Mouse (Mus musculus): ENCODE data around the gene Cyb5d1. TPM values are rescaled to one million over a fixed set of nuclear protein-coding genes. Genes with fewer than 3 reads are reported as not detected.
A peak's percentile ranks its signal among the peaks of the same experiment; 100 is the strongest.
"Not testable (repeated sequence)": the region's sequence is repeated elsewhere in the genome, so short reads cannot be mapped to it uniquely, and the experiment has no call there.

The Cyb5d1 gene
- polyA plus RNA-seq, 1 experiment from 2014 or later, result 25.3 TPM

DNA sequence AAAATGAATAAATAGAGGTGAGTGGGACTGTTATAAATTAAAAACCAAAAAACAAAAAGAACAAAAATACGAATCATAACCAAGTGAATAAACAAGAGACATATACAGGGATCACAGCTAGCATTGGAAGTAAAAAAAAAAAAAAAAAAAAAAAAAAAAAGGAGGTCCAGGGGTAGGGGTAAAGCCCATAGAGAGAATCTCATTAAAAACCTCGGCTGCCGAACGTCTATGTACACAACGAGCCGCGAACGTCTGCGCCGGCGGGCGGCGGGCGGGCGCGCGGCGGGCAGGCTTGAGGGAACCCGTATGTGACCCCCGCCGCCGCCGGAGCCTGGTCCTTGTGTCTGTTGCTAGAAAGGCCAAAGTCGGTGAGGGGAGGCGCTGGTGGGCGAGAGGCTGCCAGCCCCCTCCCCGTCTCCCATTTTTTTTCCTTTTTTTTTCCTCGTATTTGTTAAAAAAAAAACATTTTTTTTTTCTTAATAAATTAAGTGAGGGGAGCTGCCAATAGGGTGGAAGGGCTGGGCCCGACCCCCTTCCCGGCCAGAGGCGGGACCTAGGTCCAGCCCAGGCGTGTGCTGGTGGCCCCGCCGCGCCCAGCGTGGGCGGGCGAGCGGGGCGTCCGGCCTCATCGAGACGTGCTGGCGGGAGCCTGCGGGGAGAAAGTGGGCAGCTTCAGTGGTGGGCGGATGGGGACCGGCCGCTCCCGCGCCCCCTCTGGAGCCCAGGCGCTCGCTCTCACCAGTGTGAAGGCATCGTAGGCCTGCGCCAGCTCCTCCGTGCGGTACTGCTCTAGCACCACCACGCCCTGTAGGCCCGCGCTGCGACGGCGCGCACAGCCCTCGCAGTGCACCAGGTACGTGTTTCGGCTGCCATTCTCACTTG, 4.0 kb upstream of the Cyb5d1 start:
- WGBS, result 42% methylated on average over 66 of the region's 66 CpGs
- no peak overlapping the region for H3K27ac ChIP-seq
- H3K36me3 ChIP-seq, result peaks cover 41% of the 10 kb centered on the region
- H3K9ac ChIP-seq, result no peak overlapping the region
- no peak overlapping the region for H3K4me2 ChIP-seq
- no peak for ATAC-seq (ENCODE audit: insufficient read depth, low FRiP score, low read depth)
- H3K27me3 ChIP-seq (replicated peaks), result no peaks in the 10 kb centered on the region
- H3K4me3 ChIP-seq (replicated peaks), result no peak overlapping the region
- peaks cover 43% of the 10 kb centered on the region for H3K4me1 ChIP-seq
- H3K9me3 ChIP-seq, result no peaks in the 10 kb centered on the region

DNA sequence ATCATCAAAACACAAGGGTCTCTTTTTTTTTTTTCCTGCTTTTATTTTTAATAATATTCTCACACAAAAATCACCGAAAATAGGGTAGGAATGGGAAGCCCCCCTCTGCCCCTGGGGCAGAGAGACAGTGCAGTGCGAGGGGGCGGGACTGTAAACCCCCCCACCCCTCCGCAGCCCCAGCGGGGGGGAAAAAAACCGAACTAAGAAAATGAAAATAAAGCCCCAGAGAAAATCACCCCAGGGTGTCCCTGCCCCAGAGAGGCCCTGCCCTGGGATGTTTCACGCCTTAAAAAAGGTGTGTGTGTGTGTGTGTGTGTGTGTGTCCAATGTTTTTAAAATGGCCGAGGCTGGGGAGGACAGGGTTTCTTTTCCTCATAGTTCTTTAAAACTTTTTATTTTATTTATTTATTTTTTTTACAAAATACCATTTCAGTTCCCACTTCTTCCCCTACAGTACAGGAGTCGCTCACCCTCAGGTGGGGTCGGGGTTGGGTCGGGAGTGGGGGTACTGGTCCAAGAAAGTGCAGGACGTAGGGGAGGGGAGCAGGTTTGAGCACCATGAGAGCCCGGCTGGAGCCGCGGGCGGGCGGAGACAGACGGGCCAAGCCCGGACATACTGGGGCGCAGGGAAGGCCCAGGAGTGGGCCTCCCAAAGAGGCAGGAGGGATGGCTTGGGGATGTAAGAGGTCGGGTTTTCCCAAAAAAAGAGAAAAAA, 3.2 kb upstream of the Cyb5d1 start:
- Histone ChIP-seq H3K4me1 (peaks cover 46% of the 10 kb centered on the region), H3K27ac (peak overlapping the region; percentile 31; the same call in 1 of the 2 replicates)

DNA sequence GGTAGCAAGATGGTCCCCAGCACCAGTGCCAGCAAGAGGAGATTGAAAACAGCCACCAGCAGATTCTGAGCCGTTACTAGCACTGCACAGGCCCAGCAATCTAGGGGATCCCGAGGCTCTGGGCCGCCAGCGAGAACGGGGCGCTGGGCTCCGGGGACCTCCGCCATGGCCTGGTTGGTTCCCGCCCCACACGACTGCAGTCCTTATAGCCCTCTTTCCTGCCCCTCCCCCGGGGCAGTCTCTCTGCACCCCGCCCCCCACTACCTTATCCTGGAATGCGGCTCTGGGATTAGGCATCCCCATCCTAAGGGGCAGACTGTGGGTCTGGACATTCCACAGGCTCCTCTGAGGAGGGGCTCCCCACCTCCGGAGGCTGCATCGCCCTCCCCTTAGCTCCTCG, 2.6 kb upstream of the Cyb5d1 start, which contains the start of gene Tmem88:
Gene Tmem88, minus strand, starts transcription at position 176 of the 400 bp plus-strand sequence.
- WGBS, result 22% methylated on average over 16 of the region's 16 CpGs
- Histone ChIP-seq H3K36me3 (peaks cover 29% of the 10 kb centered on the region), H3K27me3 (replicated peaks) (no peaks in the 10 kb centered on the region), H3K4me1 (peaks cover 46% of the 10 kb centered on the region), H3K4me3 (replicated peaks) (peak within 1 kb of the TSS; percentile 61), H3K9ac (peak within 1 kb of the TSS; percentile 14; the same call in 1 of the 2 replicates), H3K27ac (peak within 1 kb of the TSS; percentile 75), H3K9me3 (no peaks in the 10 kb centered on the region), H3K4me2 (peak within 1 kb of the TSS; percentile 63)
- no peak for ATAC-seq (ENCODE audit: insufficient read depth, low FRiP score, low read depth)

More for the DNA sequence above, 3.2 kb upstream of the Cyb5d1 start:
- 39% methylated on average over 21 of the region's 21 CpGs for WGBS
- H3K27me3 ChIP-seq (replicated peaks), result no peaks in the 10 kb centered on the region
- H3K4me3 ChIP-seq (replicated peaks), result peak overlapping the region; percentile 61
- H3K4me2 ChIP-seq, result peak overlapping the region; percentile 63
- no peak overlapping the region for H3K9ac ChIP-seq
- no peak for ATAC-seq (ENCODE audit: insufficient read depth, low FRiP score, low read depth)
- peaks cover 33% of the 10 kb centered on the region for H3K36me3 ChIP-seq
- H3K9me3 ChIP-seq, result no peaks in the 10 kb centered on the region

DNA sequence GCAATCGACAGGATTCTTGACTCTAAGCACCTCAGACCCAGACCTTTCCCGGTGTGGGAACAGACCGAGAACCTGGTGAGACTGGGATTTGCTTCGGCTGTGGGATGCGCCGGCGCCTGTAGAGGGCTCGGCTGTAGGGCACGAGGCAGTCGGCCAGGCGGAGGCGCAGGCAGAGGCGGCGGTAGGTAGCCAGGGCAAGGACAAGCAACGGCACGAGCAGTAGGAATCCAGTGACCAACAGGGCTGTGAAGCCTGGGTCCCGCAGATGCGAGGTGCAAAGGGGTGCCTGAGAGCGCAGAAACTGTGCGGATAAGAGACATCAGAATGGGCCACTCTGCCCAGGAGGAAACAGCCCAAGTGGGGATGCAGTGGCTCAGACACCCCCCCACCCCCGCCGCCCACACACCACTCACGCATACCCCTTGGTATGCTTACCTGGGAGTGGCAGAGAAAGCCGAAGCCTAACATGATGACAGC, 2.2 kb upstream of the Cyb5d1 start:
- Histone ChIP-seq H3K4me1 (peaks cover 46% of the 10 kb centered on the region), H3K9me3 (no peaks in the 10 kb centered on the region), H3K27ac (peak overlapping the region; percentile 75), H3K36me3 (peaks cover 29% of the 10 kb centered on the region), H3K4me2 (peak overlapping the region; percentile 63), H3K9ac (peak overlapping the region; percentile 14; the same call in 1 of the 2 replicates), H3K27me3 (replicated peaks) (no peaks in the 10 kb centered on the region), H3K4me3 (replicated peaks) (peak overlapping the region; percentile 61)
- no peak for ATAC-seq (ENCODE audit: insufficient read depth, low FRiP score, low read depth)
- WGBS, result 27% methylated on average over 24 of the region's 24 CpGs

DNA sequence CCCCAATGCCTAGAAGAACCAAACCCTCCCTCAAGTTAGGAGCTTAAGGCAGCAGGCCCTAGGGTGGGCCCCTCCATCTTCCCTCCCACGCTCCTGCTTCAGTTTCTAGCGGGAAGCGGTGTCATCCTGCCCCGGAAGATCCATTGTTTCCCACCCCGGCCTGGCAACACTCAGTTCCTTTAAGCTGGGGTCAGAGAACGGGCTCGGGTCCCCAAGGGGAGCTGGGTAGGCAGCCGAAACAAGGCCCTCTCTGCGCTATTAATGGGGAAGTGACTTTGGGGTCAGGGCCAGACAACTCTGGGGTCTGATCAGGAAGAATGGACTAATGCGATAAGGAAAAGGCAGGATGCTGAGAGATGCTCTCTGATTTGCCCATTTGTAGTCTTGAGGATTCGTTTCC, 1.3 kb upstream of the Cyb5d1 start:
- peak overlapping the region; percentile 14; the same call in 1 of the 2 replicates for H3K9ac ChIP-seq
- peaks cover 23% of the 10 kb centered on the region for H3K36me3 ChIP-seq
- peak overlapping the region; percentile 61 for H3K4me3 ChIP-seq (replicated peaks)
- H3K9me3 ChIP-seq, result no peaks in the 10 kb centered on the region
- ATAC-seq (ENCODE audit: insufficient read depth, low FRiP score, low read depth), result no peak
- 24% methylated on average over 11 of the region's 11 CpGs for WGBS
- H3K27ac ChIP-seq, result peak overlapping the region; percentile 96
- no peaks in the 10 kb centered on the region for H3K27me3 ChIP-seq (replicated peaks)
- peak overlapping the region; percentile 63 for H3K4me2 ChIP-seq
- H3K4me1 ChIP-seq, result peaks cover 46% of the 10 kb centered on the region

DNA sequence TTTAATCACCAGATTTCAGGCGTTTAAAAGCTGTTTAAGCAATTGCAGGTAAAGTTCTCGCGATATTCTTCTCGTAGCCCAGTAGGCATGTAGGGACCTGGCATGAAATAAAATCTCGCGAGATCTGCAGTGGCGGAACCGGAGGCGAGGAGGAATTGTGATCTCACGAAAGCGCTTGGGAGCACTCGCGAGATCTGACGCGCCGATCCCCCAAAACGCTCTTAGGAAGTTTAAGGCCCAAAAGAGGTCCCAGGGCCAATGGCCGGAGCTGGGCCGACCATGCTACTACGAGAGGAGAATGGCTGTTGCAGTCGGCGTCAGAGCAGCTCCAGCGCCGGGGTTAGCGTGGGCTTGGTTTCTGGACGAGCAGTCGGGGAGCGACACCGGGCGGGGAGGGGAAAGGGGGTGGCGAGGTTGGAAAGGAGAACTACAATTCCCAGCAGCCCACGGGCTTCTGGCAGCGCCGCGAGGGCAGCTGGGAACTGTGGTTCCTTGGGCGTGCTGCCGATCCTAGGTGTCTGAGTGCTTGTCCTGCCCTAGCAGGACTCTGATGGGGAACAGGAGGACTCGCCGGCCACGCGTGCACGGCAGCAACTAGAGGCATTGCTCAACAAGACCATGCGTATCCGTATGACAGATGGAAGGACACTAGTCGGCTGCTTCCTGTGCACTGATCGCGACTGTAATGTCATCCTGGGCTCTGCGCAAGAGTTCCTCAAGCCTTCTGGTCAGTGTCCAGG, 373 bp upstream of the Cyb5d1 start:
- no peaks in the 10 kb centered on the region for H3K9me3 ChIP-seq
- peak; percentile 87 for ATAC-seq (ENCODE audit: insufficient read depth, low FRiP score, low read depth)
- H3K27me3 ChIP-seq (replicated peaks), result no peaks in the 10 kb centered on the region
- peak overlapping the region; percentile 66 for H3K4me2 ChIP-seq
- under 1% methylated on average over 48 of the region's 48 CpGs for WGBS
- peak overlapping the region; percentile 61 for H3K4me3 ChIP-seq (replicated peaks)
- peak overlapping the region; percentile 81 for H3K9ac ChIP-seq
- H3K36me3 ChIP-seq, result peaks cover 15% of the 10 kb centered on the region
- peaks cover 42% of the 10 kb centered on the region for H3K4me1 ChIP-seq
- peak overlapping the region; percentile 96 for H3K27ac ChIP-seq

DNA sequence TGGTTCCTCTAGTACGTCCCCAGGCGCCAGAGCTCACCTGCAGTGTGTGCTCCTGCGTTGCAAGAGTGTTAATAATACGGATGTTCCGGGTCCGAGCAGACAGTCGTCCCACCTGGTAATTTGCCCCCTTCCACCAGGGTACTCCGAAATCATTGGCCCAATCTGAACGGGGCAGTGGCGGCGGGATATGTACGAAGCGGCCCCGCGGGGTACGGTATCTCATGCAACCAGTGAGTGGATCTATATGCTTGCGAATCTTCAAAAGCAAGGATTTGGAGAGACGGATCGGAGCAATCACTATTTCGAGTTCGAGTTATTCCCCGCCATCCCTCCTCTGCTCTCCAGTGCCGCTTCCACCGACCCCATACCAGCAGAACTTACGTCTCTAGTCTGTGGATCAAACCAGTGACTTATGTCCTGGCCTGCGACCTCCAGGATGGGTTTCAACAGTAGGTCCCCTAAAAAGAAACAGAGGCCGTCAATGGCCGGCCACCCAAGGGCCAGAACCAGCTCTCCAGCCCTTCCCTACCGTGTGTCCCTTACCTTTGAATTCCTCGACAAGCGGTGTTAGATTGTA, 752 bp downstream of the Cyb5d1 start:
- Histone ChIP-seq H3K4me3 (replicated peaks) (peak overlapping the region; percentile 61), H3K27ac (peak overlapping the region; percentile 96; the same call in 1 of the 2 replicates), H3K4me2 (peak overlapping the region; percentile 66), H3K9ac (peak overlapping the region; percentile 40), H3K4me1 (peaks cover 37% of the 10 kb centered on the region)
- WGBS, result 1% methylated on average over 31 of the region's 31 CpGs
- H3K9me3 ChIP-seq; H3K36me3 ChIP-seq; H3K27me3 ChIP-seq (replicated peaks); ATAC-seq (ENCODE audit: insufficient read depth, low FRiP score, low read depth): not testable (repeated sequence)

DNA sequence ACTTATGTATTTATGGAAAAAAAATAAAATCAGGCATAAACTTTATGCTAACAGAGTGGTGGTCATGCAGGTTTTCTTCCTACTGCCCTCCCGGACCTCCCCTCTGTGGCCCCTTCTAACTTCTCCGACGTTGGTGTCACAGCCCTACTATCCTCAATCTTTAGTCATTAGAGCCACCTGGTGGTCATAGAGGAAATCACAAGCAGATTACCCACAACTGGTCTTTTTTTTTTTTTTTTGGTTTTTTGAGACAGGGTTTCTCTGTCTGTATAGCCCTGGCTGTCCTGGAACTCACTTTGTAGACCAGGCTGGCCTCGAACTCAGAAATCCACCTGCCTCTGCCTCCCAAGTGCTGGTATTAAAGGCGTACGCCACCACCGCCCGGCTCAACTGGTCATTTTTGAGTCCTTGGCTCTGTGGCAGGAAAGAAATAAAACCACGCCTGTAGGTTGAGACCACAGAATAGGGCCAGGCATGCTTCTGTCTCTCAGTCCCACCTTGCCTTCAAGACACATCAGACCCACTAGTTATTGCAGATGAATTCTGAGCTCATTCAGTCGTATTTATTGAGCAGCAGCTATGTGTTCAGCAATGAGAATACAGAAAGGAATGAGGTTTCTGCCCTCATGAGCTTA, 4.9 kb downstream of the Cyb5d1 start:
- no peaks in the 10 kb centered on the region for H3K36me3 ChIP-seq
- H3K27ac ChIP-seq, result no peak overlapping the region
- no peak for ATAC-seq (ENCODE audit: insufficient read depth, low FRiP score, low read depth)
- no peak overlapping the region for H3K9ac ChIP-seq
- 50% methylated on average over 10 of the region's 10 CpGs for WGBS
- no peak overlapping the region; the same call in 1 of the 2 replicates for H3K4me3 ChIP-seq (replicated peaks)
- H3K4me2 ChIP-seq, result no peak overlapping the region
- H3K27me3 ChIP-seq (replicated peaks), result no peaks in the 10 kb centered on the region
- H3K9me3 ChIP-seq, result no peaks in the 10 kb centered on the region
- 0 out of 2 replicates have a peak, but pooled peaks cover 9% of the 10 kb centered on the region for H3K4me1 ChIP-seq

DNA sequence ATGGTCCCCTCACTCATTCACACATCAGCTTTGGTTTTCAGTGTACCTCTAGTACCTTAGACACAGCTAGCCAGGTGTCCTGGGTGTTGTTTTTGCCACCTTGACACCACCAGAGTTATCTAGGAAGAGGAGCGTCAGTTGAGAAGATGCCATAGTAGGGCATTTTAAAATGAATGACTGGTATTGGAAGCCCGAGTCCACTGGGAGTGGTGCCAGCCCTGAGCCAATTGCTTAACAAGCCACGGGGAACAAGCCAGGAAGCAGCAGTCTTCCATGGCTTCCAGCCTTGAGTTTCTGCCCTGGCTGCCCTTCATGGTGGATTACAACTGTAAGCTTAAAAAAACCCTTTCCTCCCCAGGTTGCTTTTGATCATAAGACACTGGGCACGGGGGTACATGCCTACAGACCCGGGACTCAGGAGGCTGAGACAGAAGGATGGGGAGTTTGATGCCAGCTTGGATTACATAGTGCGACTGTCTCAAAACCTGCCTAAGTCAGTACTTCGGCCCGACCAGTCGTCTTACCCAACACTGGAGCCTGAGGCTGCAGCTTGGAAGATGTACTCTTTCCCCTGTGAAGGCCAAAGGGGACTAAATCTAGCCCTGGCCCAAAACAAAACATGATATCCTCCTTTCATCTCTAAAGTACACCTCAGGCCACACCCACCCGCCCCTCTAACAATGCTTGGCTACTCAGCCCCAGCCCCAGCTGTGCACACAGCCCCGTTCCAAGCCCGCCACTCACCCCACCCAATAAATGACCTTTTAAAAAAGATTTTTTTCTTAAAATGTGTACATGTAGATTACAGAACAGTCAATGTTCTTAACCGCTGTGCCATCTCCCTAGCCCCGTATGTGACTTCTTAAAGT, 5.7 kb downstream of the Cyb5d1 start:
- H3K4me1 ChIP-seq, result 0 out of 2 replicates have a peak, but pooled peaks cover 9% of the 10 kb centered on the region
- 0 out of 2 replicates have a peak overlapping the region, but pooled peaks have one; percentile 16 for H3K27ac ChIP-seq
- H3K9ac ChIP-seq, result no peak overlapping the region
- H3K4me2 ChIP-seq, result no peak overlapping the region
- 59% methylated on average over 14 of the region's 14 CpGs for WGBS
- ATAC-seq (ENCODE audit: insufficient read depth, low FRiP score, low read depth), result peak; percentile 9; the same call in 1 of the 2 replicates
- H3K4me3 ChIP-seq (replicated peaks), result no peak overlapping the region; the same call in 1 of the 2 replicates
- no peaks in the 10 kb centered on the region for H3K9me3 ChIP-seq
- no peaks in the 10 kb centered on the region for H3K36me3 ChIP-seq
- H3K27me3 ChIP-seq (replicated peaks), result no peaks in the 10 kb centered on the region

DNA sequence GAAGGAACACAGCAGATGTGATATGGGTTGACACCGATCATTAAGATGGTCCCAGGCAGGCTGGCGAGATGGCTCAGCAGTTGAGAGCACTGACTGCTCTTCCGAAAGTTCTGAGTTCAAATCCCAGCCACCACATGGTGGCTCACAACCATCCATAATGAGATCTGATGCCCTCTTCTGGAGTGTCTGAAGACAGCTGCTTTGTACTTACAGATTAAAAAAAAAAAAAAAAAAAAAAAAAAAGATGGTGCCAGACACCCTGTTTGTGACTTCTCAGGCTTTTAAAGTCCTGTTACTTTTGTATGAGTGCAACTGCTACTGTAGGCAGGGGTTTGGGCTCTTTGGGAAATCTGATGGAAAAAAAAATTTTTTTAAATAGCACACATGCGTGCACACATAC, 6.8 kb downstream of the Cyb5d1 start:
- no peak overlapping the region for H3K4me2 ChIP-seq
- no peak for ATAC-seq (ENCODE audit: insufficient read depth, low FRiP score, low read depth)
- WGBS, result 94% methylated on average over 4 of the region's 4 CpGs
- no peak overlapping the region for H3K27ac ChIP-seq
- H3K4me3 ChIP-seq (replicated peaks), result no peak overlapping the region
- H3K9ac ChIP-seq, result no peak overlapping the region
- 0 out of 2 replicates have a peak, but pooled peaks cover 6% of the 10 kb centered on the region for H3K4me1 ChIP-seq
- no peaks in the 10 kb centered on the region for H3K9me3 ChIP-seq
- H3K36me3 ChIP-seq, result no peaks in the 10 kb centered on the region
- no peaks in the 10 kb centered on the region for H3K27me3 ChIP-seq (replicated peaks)

All from stomach, embryonic 15.5 days (tissue).